Mouse (Mus musculus): ENCODE measurements around the gene Crtc1. TPM values are rescaled to one million over a fixed set of nuclear protein-coding genes. Genes with fewer than 3 reads are reported as not detected.

The Crtc1 gene
- total RNA-seq (2021), result 10 to 100 TPM; 20.6 to 25.0 TPM
- 48.5 and 50.5 TPM in 2 replicates for polyA plus RNA-seq (2012; rRNA removed)
- long read RNA-seq, full-length matches to known transcripts, result 6 of 23 reads
- long read RNA-seq, partial matches to known transcripts, result 3 of 23 reads
- long read RNA-seq, other reads (novel, unspliced or antisense), result 14 of 23 reads

DNA sequence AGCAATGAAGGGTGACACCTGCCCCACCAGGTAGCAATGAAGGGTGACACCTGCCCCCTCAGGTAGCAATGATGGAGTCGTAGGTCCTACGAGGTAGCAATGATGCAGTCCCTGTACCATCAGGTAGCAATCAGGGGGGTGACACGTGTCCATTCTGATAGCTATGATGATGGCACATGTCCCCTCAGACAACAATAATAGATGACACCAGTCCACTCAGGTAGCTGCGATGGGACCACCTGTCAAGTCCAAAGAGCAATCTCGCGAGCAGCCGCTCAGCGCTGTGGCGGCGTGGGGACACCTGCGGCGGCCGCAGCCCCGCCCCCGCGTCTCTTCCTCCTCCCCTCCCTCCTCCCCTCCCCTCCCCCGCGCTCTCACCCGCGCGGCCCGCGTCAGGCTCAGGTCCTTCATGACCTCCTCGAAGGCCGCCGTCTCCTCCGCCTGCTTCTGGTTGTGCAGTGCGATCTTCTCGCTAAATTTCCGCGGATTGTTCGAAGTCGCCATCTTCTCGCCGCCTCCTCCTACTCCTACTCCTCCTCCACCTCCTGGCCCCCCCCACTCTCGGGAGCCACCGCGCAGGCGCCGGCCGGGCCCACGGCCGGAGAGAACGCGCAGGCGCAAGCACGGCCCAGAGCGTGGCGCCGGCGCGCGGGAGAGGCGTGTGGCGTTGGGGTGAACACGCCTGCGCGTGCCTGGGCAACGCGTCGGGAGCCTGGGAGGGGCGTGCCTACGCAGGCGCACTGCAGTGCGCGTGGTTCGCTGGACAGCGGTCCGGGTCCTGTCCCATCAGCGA lies at the start of gene Crtc1:
TSS of gene Crtc1 (minus strand) at position 525 of the 793 bp plus-strand sequence.
- peak; percentile 99 for DNase-seq

DNA sequence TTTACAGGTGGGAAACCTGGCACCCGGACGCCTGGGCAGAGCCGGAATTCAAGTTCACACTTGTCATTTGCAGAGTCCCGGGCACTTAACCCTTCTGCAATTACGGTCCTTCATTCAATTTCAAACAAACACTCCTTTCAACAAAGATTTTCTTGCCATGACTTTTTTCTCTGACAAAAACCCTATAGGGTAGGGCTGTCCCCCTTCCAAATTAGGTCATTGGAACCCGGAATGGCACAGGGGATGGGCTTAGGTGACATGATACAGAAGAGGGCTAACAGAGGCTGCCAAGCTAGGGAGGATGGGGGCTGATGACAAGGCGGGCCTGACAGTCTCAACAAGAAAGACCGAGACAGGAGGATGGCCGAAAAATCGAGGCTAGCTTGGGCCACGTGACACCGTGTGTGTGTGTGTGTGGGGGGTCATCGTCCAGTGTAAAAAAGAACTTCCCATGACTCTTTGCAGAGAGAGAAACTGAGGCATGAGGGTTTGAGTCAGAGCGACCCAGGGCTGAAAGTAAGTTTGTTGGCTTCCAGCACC lies 49.6 kb upstream of the Crtc1 start:
- no peak for DNase-seq

DNA sequence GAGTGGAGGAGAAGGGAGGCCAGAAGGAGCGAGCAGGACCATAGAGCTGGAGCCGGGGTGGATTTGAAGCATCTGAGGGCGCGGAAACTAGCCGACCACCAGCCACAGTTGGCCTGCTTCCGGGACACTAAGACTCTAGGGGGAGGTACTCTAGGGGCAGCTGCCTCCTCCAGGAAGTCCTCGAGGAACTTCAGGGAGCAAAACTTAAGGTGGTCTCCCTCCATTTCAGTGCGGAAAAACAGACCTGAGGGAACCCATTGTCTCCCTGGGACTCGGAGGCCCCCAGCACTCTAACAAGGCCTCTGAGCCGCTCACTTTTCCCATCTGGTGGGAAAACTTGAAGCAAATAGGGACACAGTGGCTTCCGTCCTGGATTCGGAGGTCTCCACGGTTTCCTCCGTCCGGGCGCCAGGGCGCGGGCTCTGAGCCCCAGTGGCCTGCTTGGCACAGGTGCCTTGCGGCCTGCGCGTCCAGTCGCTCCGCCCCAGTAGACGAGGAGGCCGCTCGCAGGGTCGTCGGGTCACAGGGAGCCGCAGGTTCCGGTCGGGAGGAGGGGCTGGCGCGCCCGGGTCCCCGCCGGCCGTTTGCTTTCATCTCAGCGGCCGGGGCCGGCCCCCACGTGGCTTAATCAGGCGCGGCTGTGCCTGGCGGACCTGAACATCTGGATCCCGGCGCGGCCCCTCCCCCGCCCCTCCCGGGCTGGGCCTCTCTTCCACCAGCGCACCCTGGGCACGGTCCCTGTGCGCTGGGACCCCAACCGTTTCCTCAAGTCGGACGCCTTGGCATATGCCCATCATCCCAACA lies 48.8 kb upstream of the Crtc1 start:
- peak; percentile 47 for DNase-seq

DNA sequence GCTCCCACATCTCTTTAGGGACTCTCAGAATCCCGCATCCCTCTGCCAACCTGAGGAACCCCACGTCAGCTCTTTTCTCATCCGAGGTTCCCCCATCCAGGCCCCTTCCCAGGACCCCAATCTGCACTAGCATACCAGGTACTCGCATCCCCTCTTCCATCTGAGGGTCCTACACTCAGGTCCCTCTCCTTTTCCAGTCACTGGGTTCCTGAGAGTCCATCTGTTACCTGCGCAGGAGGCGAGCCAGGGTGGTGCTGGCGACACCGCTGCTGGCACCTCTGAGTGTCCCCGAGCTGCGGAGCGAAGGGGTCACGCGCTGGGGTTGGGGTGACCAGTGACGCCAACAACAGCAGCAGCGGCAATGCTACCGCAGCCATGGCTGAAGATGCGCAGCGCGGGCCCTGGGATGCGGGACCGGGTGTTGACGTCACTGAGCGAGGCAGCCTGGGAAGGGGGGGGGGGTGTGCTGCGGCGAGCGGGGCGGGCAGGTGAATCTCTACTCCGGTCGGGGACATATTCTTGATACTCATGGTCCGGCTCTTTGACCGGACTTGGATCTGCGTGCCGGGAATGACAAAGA lies 47.7 kb upstream of the Crtc1 start, which contains the start of gene Tmem59l:
TSS of gene Tmem59l (minus strand) at position 418 of the 580 bp plus-strand sequence.
- DNase-seq, result no peak

DNA sequence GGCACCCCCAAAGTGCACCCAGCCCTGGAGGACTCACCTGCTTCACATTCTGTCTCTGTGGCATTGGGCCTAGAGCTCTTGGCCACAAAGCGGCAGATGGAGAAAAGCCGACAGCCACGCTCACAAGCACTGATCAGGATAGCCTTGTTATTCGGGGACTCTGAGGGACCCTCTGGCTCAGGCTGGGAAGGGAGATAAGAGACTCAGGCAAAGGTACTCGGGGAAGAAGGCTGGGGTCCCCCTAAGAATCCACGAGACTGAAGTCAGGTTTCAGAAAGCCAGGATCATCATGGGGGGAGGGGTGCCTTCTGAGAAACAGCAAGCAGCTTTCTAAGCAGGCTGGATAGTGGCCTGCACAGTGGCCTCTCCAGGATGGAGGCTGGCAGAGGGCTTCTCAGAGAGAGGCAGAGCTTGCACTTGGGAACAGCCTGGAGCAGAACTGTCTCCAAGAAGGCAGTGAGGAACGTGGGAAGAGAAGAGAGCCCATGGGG lies 46.9 kb upstream of the Crtc1 start:
- DNase-seq, result no peak

DNA sequence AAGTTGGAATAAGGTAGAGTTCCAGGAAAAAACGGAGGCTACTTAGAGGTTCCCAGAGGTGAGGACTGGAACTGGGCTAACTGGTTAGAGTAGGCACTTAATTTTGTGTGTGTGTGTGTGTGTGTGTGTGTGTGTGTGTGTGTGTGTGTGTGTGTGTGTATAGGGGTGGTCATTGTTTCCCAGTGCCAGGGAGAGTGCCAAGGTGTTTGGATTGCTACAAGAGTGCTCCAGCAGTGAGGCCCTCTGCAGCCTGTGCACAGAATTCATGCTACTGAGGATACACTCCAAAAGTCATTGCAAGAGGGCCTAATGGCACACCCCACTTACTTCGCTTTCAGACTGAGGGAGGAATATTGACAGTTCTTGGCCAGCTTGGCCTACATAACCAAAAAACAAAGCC lies 43.6 kb upstream of the Crtc1 start:
- no peak for DNase-seq

DNA sequence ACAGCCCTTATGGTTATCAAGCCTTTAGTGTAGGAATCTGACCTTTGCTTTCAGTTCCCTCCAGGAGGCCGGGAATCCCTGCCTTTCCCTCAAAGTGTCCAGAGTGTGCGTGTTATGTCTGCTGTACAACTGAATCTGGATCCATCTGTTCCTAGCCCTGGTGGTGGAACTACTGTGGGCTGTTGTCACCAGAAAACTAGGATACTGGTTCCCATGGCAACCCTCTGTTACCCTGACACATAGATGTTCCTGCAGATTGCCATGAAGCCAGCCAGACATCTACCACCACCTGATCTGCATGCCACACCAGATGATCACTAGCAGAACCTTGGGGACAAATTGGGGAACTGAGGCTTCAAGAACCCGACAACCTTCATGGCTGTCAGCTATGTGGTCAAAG lies 42.5 kb upstream of the Crtc1 start:
- no peak for DNase-seq

DNA sequence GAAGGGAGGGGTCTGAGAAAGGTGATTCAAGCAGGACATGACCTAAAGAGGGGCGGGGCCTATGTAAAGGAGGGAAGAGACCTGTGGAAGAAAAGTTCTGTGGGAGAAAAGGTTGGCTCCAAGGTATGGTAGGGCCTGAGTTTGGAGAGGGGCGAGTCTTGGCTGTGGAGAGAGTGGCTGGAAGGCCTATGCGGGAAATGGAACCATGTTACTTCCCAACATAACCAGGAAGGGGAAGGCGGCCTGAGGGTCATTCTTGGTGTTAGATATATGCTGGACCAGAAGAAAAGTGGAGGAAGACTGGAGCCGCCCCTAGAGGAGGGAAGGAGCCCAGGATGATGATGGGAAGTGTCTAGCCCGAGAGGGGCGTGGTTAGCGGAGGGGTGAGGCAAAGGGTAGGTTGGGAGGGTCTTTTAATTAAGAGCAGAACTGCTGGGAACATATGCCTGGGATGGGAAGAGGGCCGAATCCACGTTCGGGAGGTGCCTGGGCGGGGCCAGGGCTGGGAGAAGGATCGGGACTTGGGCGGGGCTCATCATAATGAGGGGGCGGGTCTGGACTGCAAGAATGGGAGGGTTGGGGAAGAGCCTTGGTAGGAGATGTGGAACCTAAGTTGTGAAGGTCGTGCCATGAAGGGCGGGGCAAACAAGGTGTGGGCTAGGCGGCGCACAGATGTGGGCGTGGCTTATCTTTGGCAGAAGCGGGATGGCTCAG lies 38.0 kb upstream of the Crtc1 start:
- DNase-seq, result no peak

DNA sequence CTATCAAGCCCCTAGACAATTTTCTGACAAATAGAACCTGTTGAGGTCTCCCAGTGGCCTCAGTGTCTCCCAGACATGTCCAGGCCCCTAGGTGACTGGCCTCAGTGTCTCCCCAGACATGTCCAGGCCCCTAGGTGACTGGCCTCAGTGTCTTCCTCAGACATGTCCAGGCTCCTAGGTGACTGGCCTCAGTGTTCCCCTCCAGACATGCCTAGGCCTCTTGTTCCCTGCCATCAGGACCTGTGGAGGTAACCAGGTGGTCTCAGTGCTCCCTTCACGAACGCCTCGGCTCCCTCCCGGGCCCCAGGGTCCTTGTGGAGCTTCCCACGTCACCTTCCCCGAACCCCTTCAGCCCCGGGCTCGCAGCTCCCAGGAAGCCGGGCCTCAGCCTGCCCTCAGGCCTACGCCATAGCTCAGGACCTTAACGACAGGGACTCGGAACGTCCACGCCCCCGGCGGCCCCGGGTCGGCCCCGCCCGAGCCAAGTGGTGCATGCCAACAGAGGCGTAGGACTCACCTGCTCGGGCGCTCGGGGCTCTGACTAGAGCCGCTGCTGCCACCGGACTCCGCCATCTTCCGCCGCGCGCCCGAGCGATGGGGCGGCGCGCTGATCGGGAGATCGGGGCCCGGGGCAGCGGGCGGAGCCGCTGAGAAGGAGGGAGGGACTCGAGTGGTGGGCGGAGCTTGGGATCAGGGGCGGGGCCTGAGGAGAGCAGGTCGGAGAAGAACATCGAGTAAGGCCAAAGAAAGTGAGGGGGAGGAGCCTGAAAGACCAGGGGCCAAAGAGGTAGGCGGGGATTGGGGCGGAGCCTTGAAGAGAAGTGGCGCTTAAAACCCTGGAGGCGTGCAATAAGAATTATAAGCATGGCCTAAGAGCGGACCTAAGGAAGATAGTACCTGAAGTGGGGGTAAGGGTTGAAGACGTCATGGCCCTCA lies 37.2 kb upstream of the Crtc1 start, which contains the start of gene Klhl26:
TSS of gene Klhl26 (minus strand) at position 636 of the 936 bp plus-strand sequence.
- peak; percentile 98 for DNase-seq

DNA sequence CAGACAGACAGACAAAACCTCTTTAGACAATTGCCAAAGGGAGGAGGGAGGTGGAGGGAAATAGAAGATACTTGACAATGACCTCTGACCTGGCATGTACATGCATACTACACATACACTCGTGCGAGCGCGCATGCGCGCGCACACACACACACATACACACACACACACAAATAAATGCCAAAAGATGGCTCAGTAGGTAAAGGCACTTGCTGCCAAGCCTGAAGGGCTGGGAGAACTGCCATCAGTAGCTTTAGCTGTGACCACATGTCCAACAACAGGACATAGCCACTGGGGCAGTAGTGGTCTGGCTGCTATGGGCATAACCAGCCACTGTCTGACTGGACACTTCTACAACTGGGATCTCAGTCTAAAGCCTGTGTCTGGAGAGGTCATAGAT lies 32.5 kb upstream of the Crtc1 start:
- DNase-seq, result no peak

DNA sequence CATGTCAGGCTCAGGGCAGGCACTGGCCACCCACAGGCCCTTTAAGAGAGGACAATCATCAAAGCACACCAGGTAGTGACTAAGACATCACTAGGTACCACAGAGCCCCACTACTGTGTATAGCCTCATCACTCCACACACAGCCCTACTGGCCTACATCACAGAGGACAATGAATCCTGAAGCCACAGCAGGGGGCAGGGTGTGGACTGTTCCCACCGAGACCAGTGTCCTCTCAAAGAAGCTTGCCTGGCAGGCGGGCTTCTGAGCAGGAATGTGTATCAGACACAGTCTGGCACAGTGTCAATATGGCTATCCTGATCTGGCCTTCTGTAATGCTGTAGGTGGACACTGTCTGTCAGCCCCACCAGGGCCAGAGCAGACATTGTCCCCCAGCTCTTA lies 30.6 kb upstream of the Crtc1 start:
- DNase-seq, result no peak

DNA sequence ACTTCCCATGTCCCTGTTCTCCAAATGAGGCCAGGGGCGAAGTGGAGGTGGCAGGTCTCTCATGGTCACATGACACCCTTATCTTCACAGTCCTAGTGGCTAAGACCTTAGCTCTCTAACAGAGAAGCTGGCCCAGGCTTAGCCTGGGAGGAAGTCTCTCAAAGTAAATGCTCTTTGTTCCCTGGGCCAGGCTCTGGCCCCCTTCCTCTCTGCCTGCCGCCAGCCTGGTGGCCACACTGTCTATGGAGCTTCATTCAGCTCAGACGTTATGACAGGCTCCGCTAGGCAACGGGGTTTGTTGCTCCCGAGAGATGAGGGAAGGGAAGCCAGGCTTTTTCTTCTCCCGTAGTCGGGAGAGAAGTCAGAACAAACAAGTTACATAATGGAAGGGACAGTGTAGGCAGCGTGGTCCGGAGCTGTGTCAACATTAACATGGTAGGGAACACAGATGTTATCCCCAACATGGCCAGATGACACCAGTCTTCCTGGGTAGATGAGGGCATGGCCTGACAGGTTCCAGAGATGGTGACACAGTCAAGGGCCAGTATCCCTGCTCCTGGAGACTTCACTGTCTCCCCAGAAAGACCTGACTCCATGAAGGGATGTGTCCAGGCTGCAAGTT lies 30.0 kb upstream of the Crtc1 start:
- DNase-seq, result no peak

DNA sequence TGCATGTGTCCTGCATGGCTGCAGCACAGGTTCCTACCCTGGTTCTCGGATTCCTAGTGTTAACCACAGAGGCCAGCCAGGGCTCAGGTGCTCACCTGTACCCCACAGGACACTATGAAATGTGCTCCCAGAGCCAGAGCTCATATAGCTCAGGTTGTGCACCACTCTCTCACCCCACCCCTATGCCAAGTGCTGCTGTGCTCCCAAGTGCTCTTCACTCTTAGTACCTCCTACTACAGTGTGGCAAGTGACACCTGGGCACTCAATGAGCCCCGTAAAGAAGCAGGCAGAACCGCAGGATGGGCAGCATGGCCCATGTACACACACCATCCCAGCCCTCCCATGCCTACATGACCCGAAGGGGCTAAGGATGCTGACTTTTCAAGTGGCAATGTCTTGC lies 29.4 kb upstream of the Crtc1 start:
- DNase-seq, result no peak

DNA sequence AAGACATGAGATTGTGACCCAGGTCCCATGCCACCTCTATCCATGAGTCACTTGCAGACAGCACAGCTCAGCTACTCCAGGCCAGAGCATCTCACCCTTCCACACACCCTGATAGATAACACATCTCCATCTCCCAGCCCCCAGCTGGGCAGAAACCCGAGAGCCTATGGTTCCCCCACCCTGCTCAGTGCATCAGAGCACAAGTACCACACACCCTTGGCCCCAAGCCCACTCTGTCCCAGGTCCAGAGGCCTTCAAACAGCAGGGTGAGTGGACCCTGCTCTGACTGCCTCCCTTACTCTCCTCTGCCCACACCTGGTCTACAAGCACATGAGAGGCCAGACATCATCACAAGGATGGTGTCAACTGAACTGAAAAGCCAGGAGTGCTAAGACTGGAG lies 28.5 kb upstream of the Crtc1 start:
- no peak for DNase-seq

DNA sequence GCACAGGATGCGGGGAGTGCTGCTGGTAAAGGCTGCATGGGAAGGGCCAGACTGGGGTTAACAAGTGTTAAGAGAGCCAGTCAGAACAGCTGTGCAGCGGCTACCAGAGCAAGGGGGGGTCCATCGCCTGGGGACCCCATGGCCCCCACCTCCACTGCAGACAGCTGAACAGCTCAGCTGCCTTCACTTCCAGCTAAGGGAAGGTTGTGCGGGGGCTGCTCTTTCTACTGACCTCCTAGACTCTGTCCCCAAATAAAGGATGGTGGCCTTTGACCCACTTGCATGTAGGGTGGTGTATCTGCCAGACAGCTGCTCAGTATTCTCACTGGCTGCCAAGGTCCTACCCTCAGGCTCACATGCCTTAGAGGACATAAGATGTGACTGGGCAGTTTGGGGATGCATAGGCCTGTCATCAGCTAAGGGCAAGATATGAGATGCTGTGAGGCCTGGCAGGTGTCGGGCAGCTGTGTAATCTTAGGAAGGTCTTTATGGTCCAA lies 27.9 kb upstream of the Crtc1 start:
- DNase-seq, result no peak

DNA sequence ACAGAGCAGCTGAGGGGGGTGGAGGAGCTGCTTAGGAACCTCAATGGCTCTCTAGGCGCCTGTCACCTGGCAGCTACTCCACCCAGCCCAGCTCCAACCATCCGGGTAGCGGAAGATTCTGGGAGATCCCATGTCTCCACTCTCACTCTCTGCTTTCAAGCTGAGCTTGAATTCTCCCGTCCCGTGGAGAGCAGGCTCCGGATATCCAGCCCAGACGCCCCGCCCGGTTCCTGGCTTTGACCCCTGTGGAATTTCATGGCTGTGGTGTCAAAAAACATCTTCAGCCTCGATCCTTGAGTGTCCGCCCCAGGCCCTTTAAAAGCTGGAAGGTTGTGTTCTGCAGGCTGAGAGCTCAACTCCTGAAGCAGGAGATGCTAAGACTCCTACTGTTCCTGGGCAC lies 27.4 kb upstream of the Crtc1 start:
- no peak for DNase-seq

DNA sequence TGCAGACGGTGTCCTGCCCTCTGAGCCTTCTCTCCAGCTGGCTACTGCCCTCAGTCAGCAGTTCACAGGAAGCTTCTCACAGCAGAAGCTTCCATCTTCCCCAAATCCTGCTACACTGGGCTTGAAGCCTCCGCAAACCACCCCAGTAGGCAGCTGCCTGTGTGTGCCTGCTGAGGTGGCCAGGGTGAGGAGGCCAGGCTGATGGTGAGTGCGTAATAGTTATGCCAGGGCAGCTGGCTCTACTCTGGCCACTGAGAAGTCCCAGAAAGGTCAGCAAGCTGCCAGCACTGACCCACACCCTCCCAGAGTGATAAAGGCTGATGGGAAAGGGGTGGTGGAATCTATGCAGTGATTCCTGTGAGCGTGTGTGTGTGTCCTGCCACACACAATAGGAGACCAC lies 26.9 kb upstream of the Crtc1 start:
- no peak for DNase-seq

DNA sequence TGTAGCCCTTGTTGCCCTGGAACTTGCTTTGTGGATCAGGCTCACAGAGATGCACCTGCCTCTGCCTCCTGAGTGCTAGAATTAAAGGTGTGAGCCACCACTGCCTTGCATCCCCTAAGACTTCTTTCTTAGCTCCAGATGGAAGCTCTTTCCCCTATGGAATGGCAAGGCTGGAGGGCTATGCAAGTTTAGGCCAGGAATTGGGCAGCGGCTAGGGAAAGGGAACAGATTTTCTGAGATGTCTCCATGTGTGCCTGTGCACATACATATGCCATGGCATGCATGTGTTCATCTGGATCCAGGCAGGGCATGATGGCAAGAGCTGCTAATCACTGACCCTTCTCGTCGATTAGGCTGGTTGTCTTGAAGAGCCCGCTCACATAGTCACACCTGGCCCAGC lies 26.3 kb upstream of the Crtc1 start:
- DNase-seq, result no peak

DNA sequence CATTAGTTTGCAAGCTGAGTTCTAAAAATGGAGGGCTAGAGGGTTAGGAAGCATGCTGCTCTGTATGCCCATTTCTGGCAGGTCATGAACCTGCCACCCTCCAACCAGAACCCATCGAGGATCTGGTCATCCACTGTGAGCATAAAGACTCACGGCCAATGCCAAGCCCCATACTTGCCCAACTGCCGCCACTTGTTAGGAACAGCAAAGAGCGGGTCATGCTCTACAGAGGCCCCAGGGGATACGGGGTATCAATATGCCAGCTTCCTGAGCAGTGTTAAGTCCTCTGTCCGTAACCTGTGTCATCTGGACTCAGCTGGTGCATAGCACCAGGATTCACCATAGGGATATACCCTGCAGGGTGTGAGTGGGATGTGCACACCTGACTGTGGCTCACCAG lies 24.8 kb upstream of the Crtc1 start:
- no peak for DNase-seq

DNA sequence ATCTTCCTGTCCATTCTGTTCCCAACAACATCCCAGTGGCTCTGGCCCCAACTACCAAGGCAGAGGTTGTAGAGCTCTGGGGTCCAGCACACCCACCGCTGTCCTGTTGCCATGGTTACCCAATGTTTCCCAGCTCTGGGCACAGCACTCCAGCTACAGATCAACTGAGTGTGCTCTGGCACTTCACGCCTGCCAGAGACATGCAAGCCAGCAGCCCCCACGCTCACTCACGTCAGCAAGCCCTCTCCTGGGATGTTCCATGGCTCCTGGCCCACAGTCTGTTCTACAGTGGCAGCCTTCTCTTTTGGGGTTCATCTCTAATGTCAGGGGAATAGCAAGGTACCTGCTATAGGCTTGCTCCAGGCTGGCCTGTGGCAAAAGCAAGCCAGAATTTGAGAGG lies 23.9 kb upstream of the Crtc1 start:
- DNase-seq, result no peak

Data from adrenal gland, adult 2 months (tissue).